Mouse (Mus musculus) bone marrow, adult 2 months (tissue): Measurements from ENCODE around the gene Got1.

ENCODE experiments used
- CTCF ChIP-seq: fragments of 200-500 bp; IDR thresholded peaks from 2 replicates; pipeline ENCODE4 v1.5.1; 2011; ENCODE audit warnings: low read length, control low read depth; ENCODE audit not compliant: control insufficient read depth, insufficient read depth
- POLR2A ChIP-seq: fragments of 200-500 bp; IDR thresholded peaks from 2 replicates; pipeline ENCODE4 v1.6.1; 2011; ENCODE audit warnings: low read depth, mild to moderate bottlenecking, control low read depth, low read length, borderline replicate concordance; ENCODE audit not compliant: control insufficient read depth

DNA sequence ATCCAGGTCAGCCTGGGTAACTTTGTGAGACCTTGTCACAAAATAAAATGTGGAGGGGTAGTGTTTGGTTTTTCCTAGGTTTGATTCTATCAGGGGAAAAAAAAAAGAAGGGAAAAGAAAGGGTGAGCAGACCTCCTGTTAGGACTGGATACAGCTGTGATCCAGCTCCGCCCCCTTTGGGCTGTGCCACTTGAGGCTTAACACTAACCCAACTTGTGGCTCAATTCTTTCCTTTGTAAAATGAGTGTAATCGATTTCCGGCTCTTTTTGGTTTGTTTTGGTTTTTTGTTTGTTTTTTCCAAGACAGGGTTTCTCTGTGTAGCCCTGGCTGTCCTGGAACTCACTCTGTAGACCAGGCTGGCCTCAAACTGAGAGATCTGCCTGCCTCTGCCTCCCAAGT is 62.3 kb downstream of the Got1 start:
- TF ChIP-seq POLR2A, result no peak
- no peak for TF ChIP-seq CTCF
